ENCODE assay signal across 9 mouse cellular contexts in the genomic region with DNA sequence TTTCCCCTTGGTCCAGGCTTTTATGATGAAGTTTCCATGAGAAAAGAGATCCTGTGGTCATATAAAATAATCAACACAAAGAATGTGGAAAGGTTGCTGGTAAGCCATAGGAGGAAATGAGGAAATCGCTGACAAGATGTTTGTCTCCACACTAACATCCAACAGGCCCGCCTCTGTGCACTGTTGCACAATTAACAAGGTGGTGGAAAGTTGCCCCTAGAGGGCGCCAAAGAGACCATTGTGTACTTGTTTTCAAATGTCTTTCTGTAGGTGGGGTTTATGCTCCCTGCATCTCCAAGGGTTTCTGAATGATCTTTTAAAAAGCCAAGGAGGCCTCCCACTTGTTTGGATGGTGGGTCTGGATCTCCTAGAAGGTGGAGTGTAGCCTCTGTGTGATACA.
A peak's percentile ranks its signal among the peaks of the same experiment; 100 is the strongest.
DNase-seq lines count a peak whose midpoint lies in the region; ATAC-seq and TF ChIP-seq lines count a peak whose summit lies in the region.
"Had no signal": no experiment of that assay in that cellular context is flagged by ENCODE, and none has a peak within 500 bp of the region (broad histone marks: within the 10 kb centered on the region; RNA-seq: fewer than 3 reads in every experiment).

No protein-coding gene starts in this region.

- DNase-seq in heart, adult 11 months, result peak; percentile 85
- DNase-seq in testis, postnatal 14 days (ENCODE audit: low spot score), result no peak
- peak; percentile 16 for DNase-seq in c-Kit-negative CD71-positive TER-119-positive erythroid progenitor cells, embryonic 14.5 days (ENCODE audit: low read depth, low spot score)
- DNase-seq in heart, postnatal 10 days, result peak; percentile 21 to 47
- DNase-seq in lung, embryonic 14.5 days, result peak; percentile 75
- DNase-seq in thymus, postnatal 10 days (ENCODE audit: low spot score in 2 of 2), result peak; percentile 12 to 44

- intact Hi-C loops in heart, postnatal 10 days (cut with DNase I), result loop anchor here (5.0 kb wide), 1 partner anchor 148 kb away; no protein-coding TSS in a partner anchor

- 51% methylated on average over 3 of the region's 3 CpGs for WGBS in heart, embryonic 11.5 days (ENCODE audit: insufficient replicate concordance)
- 58% methylated on average over 3 of the region's 3 CpGs for WGBS in lung, embryonic 14.5 days

- no peaks in the 10 kb centered on the region for H3K9me3 ChIP-seq in heart, embryonic 11.5 days (replicated peaks; ENCODE audit: control insufficient read depth, low read length)
- no peaks in the 10 kb centered on the region for H3K9me3 ChIP-seq in lung, embryonic 14.5 days (ENCODE audit: low read depth, low read length)
- H3K9me3 ChIP-seq: limb, embryonic 12.5 days had no signal

- H3K27ac ChIP-seq in heart, embryonic 11.5 days (ENCODE audit: low read depth, low read length), result no peak overlapping the region
- H3K27ac ChIP-seq in testis, adult 2 months (ENCODE audit: control insufficient read depth, insufficient read depth, low read depth, low read length), result no peak overlapping the region
- H3K27ac ChIP-seq in lung, embryonic 14.5 days (ENCODE audit: low read depth), result no peak overlapping the region
- H3K27ac ChIP-seq: limb, embryonic 12.5 days had no signal

- TF ChIP-seq CTCF in testis, adult 2 months (IDR thresholded peaks at IDR 0.05; ENCODE audit: control insufficient read depth, insufficient read depth, insufficient replicate concordance, low read depth, low read length), result peak; percentile 27; the same call in 1 of the 2 replicates
- TF ChIP-seq CTCF in lung, embryonic 14.5 days (IDR thresholded peaks at IDR 0.05; ENCODE audit: low read depth), result peak; percentile 52

- H3K4me3 ChIP-seq in heart, embryonic 11.5 days (ENCODE audit: low read depth, low read length), result no peak overlapping the region
- H3K4me3 ChIP-seq in testis, adult 2 months (ENCODE audit: control insufficient read depth, low read depth, low read length), result no peak overlapping the region
- no peak overlapping the region for H3K4me3 ChIP-seq in lung, embryonic 14.5 days (ENCODE audit: low read depth, low read length)
- H3K4me3 ChIP-seq: limb, embryonic 12.5 days had no signal

- H3K4me2 ChIP-seq in heart, embryonic 11.5 days, result no peak overlapping the region
- no peak overlapping the region for H3K4me2 ChIP-seq in lung, embryonic 14.5 days
- H3K4me2 ChIP-seq: limb, embryonic 12.5 days had no signal

- peaks cover 3% of the 10 kb centered on the region; the same call in 1 of the 2 replicates for H3K4me1 ChIP-seq in heart, embryonic 11.5 days (ENCODE audit: control insufficient read depth, insufficient read depth, low read length)
- H3K4me1 ChIP-seq in testis, adult 2 months (ENCODE audit: control insufficient read depth, insufficient read depth, low read length), result peaks cover 2% of the 10 kb centered on the region; the same call in 1 of the 2 replicates
- H3K4me1 ChIP-seq in lung, embryonic 14.5 days (ENCODE audit: insufficient read depth), result no peaks in the 10 kb centered on the region
- H3K4me1 ChIP-seq: limb, embryonic 12.5 days had no signal

- no peak for TF ChIP-seq POLR2A in testis, adult 2 months (IDR thresholded peaks at IDR 0.05; ENCODE audit: control insufficient read depth, low read depth, low read length)

- ATAC-seq in heart, embryonic 11.5 days (replicated peaks; ENCODE audit: insufficient number of reproducible peaks, low FRiP score, low TSS enrichment), result no peak
- ATAC-seq in lung, embryonic 14.5 days (ENCODE audit: insufficient read depth), result no peak

- H3K36me3 ChIP-seq in heart, embryonic 11.5 days (ENCODE audit: control insufficient read depth, insufficient read depth, low read length), result no peaks in the 10 kb centered on the region
- no peaks in the 10 kb centered on the region for H3K36me3 ChIP-seq in testis, adult 2 months (ENCODE audit: control insufficient read depth, insufficient read depth, low read length)
- H3K36me3 ChIP-seq in lung, embryonic 14.5 days (ENCODE audit: insufficient read depth), result no peaks in the 10 kb centered on the region
- H3K36me3 ChIP-seq: limb, embryonic 12.5 days had no signal

- no peaks in the 10 kb centered on the region for H3K27me3 ChIP-seq in heart, embryonic 11.5 days (ENCODE audit: control insufficient read depth, insufficient read depth, low read length)
- no peaks in the 10 kb centered on the region for H3K27me3 ChIP-seq in testis, adult 2 months (ENCODE audit: control insufficient read depth, insufficient read depth, low read length)
- H3K27me3 ChIP-seq in lung, embryonic 14.5 days (ENCODE audit: insufficient read depth, low read length), result no peaks in the 10 kb centered on the region
- H3K27me3 ChIP-seq: limb, embryonic 12.5 days had no signal

- no peak overlapping the region for H3K9ac ChIP-seq in heart, embryonic 11.5 days (ENCODE audit: low read depth, low read length)
- no peak overlapping the region for H3K9ac ChIP-seq in lung, embryonic 14.5 days
- H3K9ac ChIP-seq: limb, embryonic 12.5 days had no signal
